Mouse (Mus musculus) hindbrain, embryonic 15.5 days (tissue): ENCODE data around the gene Mfsd5. TPM values are rescaled to one million over a fixed set of nuclear protein-coding genes. Genes with fewer than 3 reads are reported as not detected.

Experiments
- ATAC-seq: fragments of 200-750 bp; cut with Nextera tagmentation; 2 replicates; pipeline ENCODE4 v1.8.0; 2017; ENCODE audit warnings: low read depth, moderate number of reproducible peaks, moderate TSS enrichment; ENCODE audit not compliant: low FRiP score
- H3K27ac ChIP-seq: fragments of 300-500 bp; sonication (generic); replicated peaks from 2 replicates; pipeline ENCODE4 v1.5.1; 2015; ENCODE audit warnings: mild to moderate bottlenecking, inconsistent platforms
- H3K27me3 ChIP-seq: fragments of 300-500 bp; sonication (generic); 2 replicates; pipeline ENCODE4 v1.6.1; 2015; ENCODE audit warnings: control low read depth, inconsistent platforms
- H3K36me3 ChIP-seq: fragments of 300-500 bp; sonication (generic); 2 replicates; pipeline ENCODE4 v1.6.1; 2015; ENCODE audit warnings: control low read depth, inconsistent platforms
- H3K4me1 ChIP-seq: fragments of 300-500 bp; sonication (generic); replicated peaks from 2 replicates; pipeline ENCODE4 v1.6.1; 2015; ENCODE audit warnings: control low read depth, inconsistent platforms
- H3K4me2 ChIP-seq: fragments of 300-500 bp; sonication (generic); 2 replicates; pipeline ENCODE4 v1.6.1; 2015; ENCODE audit warnings: moderate library complexity, mild to moderate bottlenecking, inconsistent platforms
- H3K4me3 ChIP-seq: fragments of 300-500 bp; sonication (generic); 2 replicates; pipeline ENCODE4 v1.5.1; 2015; ENCODE audit warnings: mild to moderate bottlenecking, inconsistent platforms
- H3K9ac ChIP-seq: fragments of 300-500 bp; sonication (generic); 2 replicates; pipeline ENCODE4 v1.6.1; 2015; ENCODE audit warnings: inconsistent platforms
- H3K9me3 ChIP-seq: fragments of 300-500 bp; sonication (generic); 2 replicates; pipeline ENCODE4 v1.6.1; 2016; ENCODE audit warnings: control low read depth, inconsistent platforms
- WGBS: fragments of 180-500 bp; shearing (Covaris S2); methylation state at CpG from one replicate; pipeline ENCODE4 v1.1.7; 2015; 5-methylcytosine and 5-hydroxymethylcytosine counted together
- polyA plus RNA-seq: library from polyadenylated mRNA; unstranded; fragments of >200 nt; fragmentation: Nextera tagmentation; extraction: Ambion mirVana; gene quantifications from 2 replicates; pipeline ENCODE4 v1.2.1, GENCODE M21; 2015

Mfsd5 gene
- polyA plus RNA-seq, 1 experiment from 2014 or later = 63.5 TPM

DNA sequence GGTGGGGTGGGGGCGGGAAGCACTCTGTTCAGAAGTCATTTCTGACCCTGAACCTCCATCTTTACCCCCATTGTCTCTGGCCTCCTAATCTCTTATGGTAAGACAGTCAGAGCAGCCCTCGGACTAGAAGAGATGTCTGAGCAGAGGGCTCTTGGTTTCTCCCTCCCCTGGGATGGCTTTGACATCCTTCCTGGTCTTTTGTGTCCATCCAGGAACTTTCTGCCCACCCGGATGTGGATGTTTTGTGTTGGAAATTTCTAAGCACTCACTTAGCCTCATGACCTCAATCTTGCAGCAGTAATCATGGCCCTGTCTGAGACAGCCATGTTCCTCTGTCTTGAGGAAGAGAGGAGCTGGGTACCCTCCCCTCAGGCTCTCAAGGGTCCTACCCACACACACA is 7.8 kb upstream of the Mfsd5 start:
- no peak overlapping the region for H3K4me3 ChIP-seq
- no peak for ATAC-seq
- WGBS = 21% methylated on average over 3 of the region's 3 CpGs
- no peaks in the 10 kb centered on the region for H3K36me3 ChIP-seq
- H3K27me3 ChIP-seq = peaks cover 22% of the 10 kb centered on the region; the same call in 1 of the 2 replicates
- H3K9ac ChIP-seq = no peak overlapping the region
- H3K4me1 ChIP-seq = no peaks in the 10 kb centered on the region; the same call in 1 of the 2 replicates
- no peak overlapping the region for H3K27ac ChIP-seq
- no peaks in the 10 kb centered on the region for H3K9me3 ChIP-seq
- H3K4me2 ChIP-seq = no peak overlapping the region

- no peak overlapping the region for H3K27ac ChIP-seq
- no peak for ATAC-seq
- no peaks in the 10 kb centered on the region for H3K36me3 ChIP-seq
- H3K9ac ChIP-seq = no peak overlapping the region
- no peak overlapping the region for H3K4me2 ChIP-seq
- H3K4me1 ChIP-seq = peaks cover 4% of the 10 kb centered on the region; the same call in 1 of the 2 replicates
- H3K27me3 ChIP-seq = peaks cover 22% of the 10 kb centered on the region; the same call in 1 of the 2 replicates
- WGBS = 72% methylated on average over 6 of the region's 6 CpGs
- no peaks in the 10 kb centered on the region for H3K9me3 ChIP-seq
- no peak overlapping the region for H3K4me3 ChIP-seq
Observed at GRCm38 (mm10) chr15:102273982-102274716, 5.1 kb upstream of the Mfsd5 start.

- ATAC-seq = no peak
- Histone ChIP-seq H3K4me3 (peak overlapping the region; percentile 84), H3K4me2 (peak overlapping the region; percentile 79), H3K9ac (peak overlapping the region; percentile 86), H3K36me3 (0 out of 2 replicates have a peak, but pooled peaks cover 21% of the 10 kb centered on the region), H3K9me3 (no peaks in the 10 kb centered on the region), H3K4me1 (peaks cover 23% of the 10 kb centered on the region), H3K27ac (peak overlapping the region; percentile 90), H3K27me3 (no peaks in the 10 kb centered on the region)
- 33% methylated on average over 7 of the region's 7 CpGs for WGBS
Observed at GRCm38 (mm10) chr15:102278726-102279091, 545 bp upstream of the Mfsd5 start.

DNA sequence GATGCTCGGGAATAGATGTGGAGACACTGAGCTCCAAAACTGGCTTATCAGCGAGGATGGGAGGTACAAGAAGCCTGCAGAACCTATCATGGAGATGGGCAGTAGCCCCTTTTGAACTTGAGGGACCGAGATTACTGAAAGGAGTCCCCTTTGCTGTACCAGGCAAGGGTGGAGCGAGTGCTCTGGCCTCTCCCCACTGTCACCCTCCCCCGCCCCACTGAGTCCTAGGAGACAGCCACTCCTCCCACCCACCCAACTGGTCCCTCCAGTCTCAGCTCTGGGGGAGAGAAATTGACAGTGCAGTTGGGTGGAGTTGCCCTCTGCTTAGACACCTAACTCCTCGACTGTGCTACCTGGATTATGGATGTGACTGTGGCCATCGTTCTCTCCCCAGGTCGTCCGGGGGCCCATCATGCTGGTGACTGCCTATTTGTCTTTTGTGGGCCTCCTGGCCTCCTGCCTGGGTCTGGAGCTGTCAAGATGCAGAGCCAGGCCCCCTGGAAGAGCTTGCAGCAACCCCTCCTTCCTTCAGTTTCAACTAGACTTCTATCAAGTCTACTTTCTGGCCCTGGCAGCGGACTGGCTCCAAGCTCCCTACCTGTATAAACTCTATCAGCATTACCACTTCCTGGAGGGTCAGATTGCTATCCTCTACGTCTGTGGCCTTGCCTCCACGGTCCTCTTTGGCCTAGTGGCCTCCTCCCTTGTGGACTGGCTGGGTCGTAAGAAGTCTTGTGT is 698 bp downstream of the Mfsd5 start:
- H3K4me3 ChIP-seq = peak overlapping the region; percentile 84
- 33% methylated on average over 13 of the region's 13 CpGs for WGBS
- H3K4me2 ChIP-seq = peak overlapping the region; percentile 79
- H3K9ac ChIP-seq = peak overlapping the region; percentile 86
- peak overlapping the region; percentile 90 for H3K27ac ChIP-seq
- H3K4me1 ChIP-seq = peaks cover 23% of the 10 kb centered on the region
- 0 out of 2 replicates have a peak, but pooled peaks cover 21% of the 10 kb centered on the region for H3K36me3 ChIP-seq
- ATAC-seq = peak; percentile 44
- H3K27me3 ChIP-seq = no peaks in the 10 kb centered on the region
- H3K9me3 ChIP-seq = no peaks in the 10 kb centered on the region

GRCm38 (mm10) chr15:102280623-102281022 is 1.4 kb downstream of the Mfsd5 start:
- Histone ChIP-seq H3K27me3 (no peaks in the 10 kb centered on the region), H3K9ac (no peak overlapping the region), H3K4me2 (peak overlapping the region; percentile 79), H3K4me1 (peaks cover 23% of the 10 kb centered on the region), H3K4me3 (peak overlapping the region; percentile 84; the same call in 1 of the 2 replicates), H3K27ac (no peak overlapping the region), H3K36me3 (0 out of 2 replicates have a peak, but pooled peaks cover 21% of the 10 kb centered on the region), H3K9me3 (no peaks in the 10 kb centered on the region)
- ATAC-seq = no peak
- WGBS = 95% methylated on average over 19 of the region's 19 CpGs

GRCm38 (mm10) chr15:102282463-102283292 is 3.4 kb downstream of the Mfsd5 start:
- 88% methylated on average over 8 of the region's 8 CpGs for WGBS
- Histone ChIP-seq H3K27me3 (no peaks in the 10 kb centered on the region), H3K4me1 (peaks cover 23% of the 10 kb centered on the region), H3K4me3 (no peak overlapping the region), H3K9me3 (no peaks in the 10 kb centered on the region), H3K36me3 (0 out of 2 replicates have a peak, but pooled peaks cover 21% of the 10 kb centered on the region), H3K27ac (no peak overlapping the region), H3K4me2 (no peak overlapping the region), H3K9ac (no peak overlapping the region)
- ATAC-seq = no peak

DNA sequence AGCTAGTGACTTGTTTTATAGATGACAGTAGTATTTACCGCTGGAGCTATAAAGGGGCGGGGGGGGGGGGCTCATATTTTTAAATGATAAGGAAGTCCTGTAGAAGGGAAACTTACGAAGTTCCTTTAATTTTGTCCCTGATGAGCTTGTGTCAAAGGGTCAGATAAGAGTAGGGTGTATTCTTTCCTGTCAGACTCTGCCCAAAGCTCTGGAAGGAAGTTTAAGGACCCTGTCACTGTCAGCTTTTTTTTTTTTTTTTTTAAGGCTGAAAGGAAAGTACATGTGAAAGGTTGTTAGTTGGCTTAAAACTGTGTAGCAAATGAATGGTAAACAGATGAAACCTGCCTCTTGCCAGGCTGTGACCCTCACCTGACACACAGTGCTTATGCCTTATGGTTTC is 4.4 kb downstream of the Mfsd5 start:
- H3K36me3 ChIP-seq = 0 out of 2 replicates have a peak, but pooled peaks cover 21% of the 10 kb centered on the region
- no peak overlapping the region for H3K4me2 ChIP-seq
- H3K4me1 ChIP-seq = peaks cover 22% of the 10 kb centered on the region
- H3K9me3 ChIP-seq = no peaks in the 10 kb centered on the region
- no peaks in the 10 kb centered on the region for H3K27me3 ChIP-seq
- H3K4me3 ChIP-seq = no peak overlapping the region
- no peak for ATAC-seq
- no peak overlapping the region for H3K27ac ChIP-seq
- H3K9ac ChIP-seq = no peak overlapping the region
- 84% methylated on average over 3 of the region's 3 CpGs for WGBS

DNA sequence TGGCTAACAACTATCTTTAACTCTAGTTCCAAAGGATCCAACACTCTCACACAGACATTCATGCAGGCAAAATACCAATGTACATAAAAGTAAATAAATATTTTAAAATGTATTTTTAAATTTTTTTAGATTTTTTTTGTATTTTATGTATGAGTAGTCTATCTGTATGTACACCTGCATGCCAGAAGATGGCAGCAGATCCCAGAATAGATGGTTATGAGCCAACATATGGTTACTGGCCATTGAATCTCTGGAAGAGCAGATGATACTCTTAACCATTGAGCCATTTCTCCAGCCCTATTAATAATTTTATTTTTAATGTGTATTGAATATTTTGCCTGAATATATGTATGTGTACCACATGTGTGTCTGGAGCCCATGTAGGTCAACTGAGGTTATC is 8.1 kb downstream of the Mfsd5 start:
- H3K36me3 ChIP-seq = 0 out of 2 replicates have a peak, but pooled peaks cover 7% of the 10 kb centered on the region
- no peak for ATAC-seq
- no peaks in the 10 kb centered on the region for H3K4me1 ChIP-seq
- no peak overlapping the region for H3K27ac ChIP-seq
- H3K4me2 ChIP-seq = no peak overlapping the region
- H3K9ac ChIP-seq = no peak overlapping the region
- H3K27me3 ChIP-seq = no peaks in the 10 kb centered on the region
- no peak overlapping the region for H3K4me3 ChIP-seq
- H3K9me3 ChIP-seq = no peaks in the 10 kb centered on the region

DNA sequence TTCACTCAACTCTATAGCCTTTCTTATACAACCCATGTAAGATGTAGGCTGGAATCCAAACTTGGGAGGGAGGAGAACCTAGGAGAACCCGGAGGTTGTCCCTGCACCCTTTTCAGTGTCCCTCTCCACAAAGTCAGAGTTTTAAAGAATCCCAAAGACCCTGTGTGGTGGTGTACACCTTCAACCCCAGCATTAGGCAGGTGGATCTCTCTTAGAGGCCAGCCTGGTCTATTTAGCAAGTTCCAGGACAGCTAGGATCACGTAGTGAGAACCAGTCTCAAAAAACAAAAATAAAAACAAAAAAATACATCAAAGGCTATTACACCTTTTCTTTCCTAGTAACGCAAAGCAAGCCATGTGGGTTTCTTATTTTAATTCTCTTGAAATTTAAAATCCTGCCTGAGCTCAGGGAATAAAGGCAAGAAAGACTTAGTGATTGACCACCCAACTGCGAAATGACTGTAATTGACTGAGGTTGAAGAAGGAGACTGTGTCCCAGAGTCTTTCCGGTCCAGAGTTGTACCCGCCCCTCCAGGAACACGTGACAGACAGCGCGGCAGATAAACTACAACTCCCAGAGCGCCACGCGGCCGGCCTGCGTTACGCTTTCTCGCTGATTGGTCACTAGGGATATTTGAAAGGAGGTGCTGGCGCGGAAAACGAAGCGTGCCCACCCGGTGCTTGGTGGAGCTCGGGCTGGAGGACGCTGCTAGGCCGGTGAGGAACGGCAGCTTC is 16.5 kb downstream of the Mfsd5 start, which contains the start of gene Espl1:
Gene Espl1 (plus strand): TSS at position 634 of the 735 bp plus-strand sequence.
- H3K4me1 ChIP-seq = peaks cover 9% of the 10 kb centered on the region
- H3K4me3 ChIP-seq = peak within 1 kb of the TSS; percentile 55
- H3K9ac ChIP-seq = peak within 1 kb of the TSS; percentile 25
- H3K27me3 ChIP-seq = no peaks in the 10 kb centered on the region
- ATAC-seq = peak; percentile 98
- WGBS = 6% methylated on average over 25 of the region's 25 CpGs
- no peaks in the 10 kb centered on the region for H3K9me3 ChIP-seq
- H3K27ac ChIP-seq = peak within 1 kb of the TSS; percentile 58; the same call in 1 of the 2 replicates
- H3K36me3 ChIP-seq = no peaks in the 10 kb centered on the region
- H3K4me2 ChIP-seq = peak within 1 kb of the TSS; percentile 95

- peak overlapping the region; percentile 25 for H3K9ac ChIP-seq
- H3K4me1 ChIP-seq = peaks cover 9% of the 10 kb centered on the region
- 5% methylated on average over 24 of the region's 24 CpGs for WGBS
- peak overlapping the region; percentile 95 for H3K4me2 ChIP-seq
- H3K9me3 ChIP-seq = no peaks in the 10 kb centered on the region
- H3K36me3 ChIP-seq = no peaks in the 10 kb centered on the region
- ATAC-seq = peak; percentile 62
- no peaks in the 10 kb centered on the region for H3K27me3 ChIP-seq
- H3K4me3 ChIP-seq = peak overlapping the region; percentile 55
- H3K27ac ChIP-seq = no peak overlapping the region
Observed at GRCm38 (mm10) chr15:102296368-102297006, 17.2 kb downstream of the Mfsd5 start.

GRCm38 (mm10) chr15:102302542-102302941 is 23.3 kb downstream of the Mfsd5 start:
- H3K27ac ChIP-seq = no peak overlapping the region
- no peak overlapping the region for H3K9ac ChIP-seq
- no peak overlapping the region for H3K4me2 ChIP-seq
- no peak overlapping the region for H3K4me3 ChIP-seq
- no peaks in the 10 kb centered on the region for H3K4me1 ChIP-seq
- H3K36me3 ChIP-seq = no peaks in the 10 kb centered on the region
- H3K9me3 ChIP-seq = no peaks in the 10 kb centered on the region
- no peaks in the 10 kb centered on the region for H3K27me3 ChIP-seq
- WGBS = 95% methylated on average over 6 of the region's 6 CpGs
- ATAC-seq = no peak
